Comparison of ENCODE assay signal across 12 mouse cellular contexts in genomic region chr7:137593570-137593969, GRCm38 (mm10).
DNase-seq lines count a peak whose midpoint lies in the region; ATAC-seq and TF ChIP-seq lines count a peak whose summit lies in the region.
"Had no signal": no experiment of that assay in that cellular context is flagged by ENCODE, and none has a peak within 500 bp of the region (broad histone marks: within the 10 kb centered on the region; RNA-seq: fewer than 3 reads in every experiment).

No protein-coding gene starts in this region.

- WGBS in liver, postnatal 0 days (ENCODE audit: insufficient replicate concordance): 30% methylated on average over 8 of the region's 8 CpGs
- WGBS in embryonic facial prominence, embryonic 14.5 days: 28% methylated on average over 8 of the region's 8 CpGs

- TF ChIP-seq EP300 in liver, postnatal 0 days (IDR thresholded peaks at IDR 0.05; ENCODE audit: low read depth): no peak

- H3K9ac ChIP-seq in liver, postnatal 0 days (replicated peaks): no peak overlapping the region
- no peak overlapping the region for H3K9ac ChIP-seq in embryonic facial prominence, embryonic 14.5 days (ENCODE audit: low read depth, low read length)
- H3K9ac ChIP-seq: hindbrain, embryonic 15.5 days; limb, embryonic 12.5 days; stomach, embryonic 15.5 days had no signal

- H3K9me3 ChIP-seq in liver, postnatal 0 days (ENCODE audit: low read length): no peaks in the 10 kb centered on the region
- no peaks in the 10 kb centered on the region for H3K9me3 ChIP-seq in embryonic facial prominence, embryonic 14.5 days (ENCODE audit: control insufficient read depth, low read length)
- H3K9me3 ChIP-seq: hindbrain, embryonic 15.5 days; limb, embryonic 12.5 days; stomach, embryonic 15.5 days had no signal

- H3K4me2 ChIP-seq in liver, postnatal 0 days (ENCODE audit: low read depth, low read length): no peak overlapping the region
- H3K4me2 ChIP-seq in embryonic facial prominence, embryonic 14.5 days (ENCODE audit: low read depth, low read length): no peak overlapping the region
- H3K4me2 ChIP-seq: hindbrain, embryonic 15.5 days; limb, embryonic 12.5 days; stomach, embryonic 15.5 days had no signal

- H3K36me3 ChIP-seq in liver, postnatal 0 days (replicated peaks; ENCODE audit: insufficient read depth, low read length): no peaks in the 10 kb centered on the region
- no peaks in the 10 kb centered on the region for H3K36me3 ChIP-seq in embryonic facial prominence, embryonic 14.5 days (ENCODE audit: control insufficient read depth, insufficient read depth, low read length)
- H3K36me3 ChIP-seq: hindbrain, embryonic 15.5 days; limb, embryonic 12.5 days; stomach, embryonic 15.5 days had no signal

- H3K27ac ChIP-seq in liver, postnatal 0 days (ENCODE audit: low read depth): peak overlapping the region; percentile 44
- H3K27ac ChIP-seq in embryonic facial prominence, embryonic 14.5 days (replicated peaks; ENCODE audit: low read depth, low read length): no peak overlapping the region
- H3K27ac ChIP-seq: hindbrain, embryonic 15.5 days; limb, embryonic 12.5 days; stomach, embryonic 15.5 days had no signal

- no peak for TF ChIP-seq CTCF in liver, postnatal 0 days (IDR thresholded peaks at IDR 0.05; ENCODE audit: low read depth)

- H3K4me3 ChIP-seq in liver, postnatal 0 days (ENCODE audit: low read depth, low read length): no peak overlapping the region
- H3K4me3 ChIP-seq in embryonic facial prominence, embryonic 14.5 days (ENCODE audit: low read depth, low read length): no peak overlapping the region
- H3K4me3 ChIP-seq: hindbrain, embryonic 15.5 days; limb, embryonic 12.5 days; stomach, embryonic 15.5 days had no signal

- no peaks in the 10 kb centered on the region for H3K4me1 ChIP-seq in liver, postnatal 0 days (ENCODE audit: insufficient read depth)
- no peaks in the 10 kb centered on the region for H3K4me1 ChIP-seq in embryonic facial prominence, embryonic 14.5 days (ENCODE audit: control insufficient read depth, insufficient read depth, low read length)
- H3K4me1 ChIP-seq: hindbrain, embryonic 15.5 days; stomach, embryonic 15.5 days had no signal

- ATAC-seq in liver, postnatal 0 days: peak; percentile 62
- ATAC-seq in embryonic facial prominence, embryonic 14.5 days (ENCODE audit: low read depth): no peak
- peak; percentile 87 for ATAC-seq in megakaryocyte progenitor cell, adult 5-6 weeks (replicated peaks; ENCODE audit: poor library complexity)
- ATAC-seq in CD4-positive, CD25-positive, alpha-beta regulatory T cell, adult 4 months: no peak

- DNase-seq in liver, postnatal 0 days: peak; percentile 33
- DNase-seq in liver: no peak
- peak; percentile 51 for DNase-seq in embryonic facial prominence, embryonic 14.5 days (ENCODE audit: low spot score)
- DNase-seq in thymus, postnatal 14 days: peak; percentile 42
- DNase-seq in frontal cortex, postnatal 10 days (ENCODE audit: low spot score in 2 of 2): no peak
- DNase-seq: adrenal gland, adult 2 months; cerebellum, adult 11-12 months had no signal

- no peaks in the 10 kb centered on the region for H3K27me3 ChIP-seq in liver, postnatal 0 days (ENCODE audit: insufficient read depth, low read length)
- H3K27me3 ChIP-seq in embryonic facial prominence, embryonic 14.5 days (replicated peaks; ENCODE audit: control insufficient read depth, insufficient read depth, low read length): no peaks in the 10 kb centered on the region
- H3K27me3 ChIP-seq: hindbrain, embryonic 15.5 days; limb, embryonic 12.5 days; stomach, embryonic 15.5 days had no signal

Comparison
In these comparisons a context has a peak if more than half of its experiments do, and no peak if none do; other contexts are left out.
1. DNase-seq: peak in liver, postnatal 0 days (single experiment), embryonic facial prominence, embryonic 14.5 days (single experiment) and thymus, postnatal 14 days (single experiment); none in liver (single experiment) and frontal cortex, postnatal 10 days (0 of 2).
2. ATAC-seq: peak in liver, postnatal 0 days (single experiment) and megakaryocyte progenitor cell, adult 5-6 weeks (single experiment); none in embryonic facial prominence, embryonic 14.5 days (single experiment) and CD4-positive, CD25-positive, alpha-beta regulatory T cell, adult 4 months (single experiment).